Mouse (Mus musculus) c-Kit-negative CD71-positive TER-119-positive erythroid progenitor cells, embryonic 14.5 days (primary cell): Measurements from ENCODE around the gene Rad52.

Experiments
- DNase-seq: peaks from one replicate; pipeline ENCODE4 v3.0.0-alpha.2; 2013; ENCODE audit warnings: low read depth, low spot score

Rad52 gene

DNA sequence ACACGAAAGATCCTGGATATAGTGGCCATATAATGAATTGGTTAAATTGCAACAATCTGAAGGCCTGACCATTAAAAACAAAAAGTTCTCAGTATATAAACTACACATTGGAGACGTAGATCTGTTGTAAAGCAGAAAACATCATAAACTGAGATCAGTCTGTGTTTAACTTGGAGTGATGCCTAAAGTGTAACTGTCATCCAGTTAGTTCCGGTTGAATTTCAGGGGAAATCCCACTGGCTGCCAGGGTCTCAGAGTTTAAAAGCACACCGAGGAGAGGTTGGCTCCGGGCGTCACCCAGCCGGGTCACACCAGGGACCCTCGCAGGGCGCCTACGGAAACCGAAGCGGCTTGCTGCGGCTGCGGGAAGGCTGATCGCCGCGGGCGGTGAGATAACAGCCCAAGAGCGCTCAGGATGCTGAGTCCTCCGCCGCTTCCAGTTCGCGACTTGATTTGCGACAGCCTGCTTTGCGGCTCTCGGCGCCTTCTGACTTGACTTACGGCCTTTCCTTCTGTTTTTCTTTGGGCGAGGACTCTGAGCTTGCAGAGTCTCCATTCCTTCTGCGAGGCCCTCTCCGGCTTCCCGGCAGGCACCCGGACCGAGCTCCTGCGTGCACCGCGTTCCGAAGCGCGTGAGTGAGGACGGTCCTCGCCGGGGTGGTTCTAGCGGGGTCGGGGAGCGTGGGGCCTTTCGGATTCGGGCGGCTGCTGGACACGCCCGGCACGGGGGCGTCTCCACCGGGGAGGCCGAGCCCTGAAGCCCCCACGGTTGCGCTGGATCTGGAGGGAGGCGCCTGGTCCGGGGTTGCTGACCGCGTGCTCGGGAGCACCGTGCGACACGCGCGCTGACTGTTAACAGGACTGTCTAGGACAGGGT is at the start of gene Rad52:
Gene Rad52 (plus strand): TSS at position 495 of the 877 bp plus-strand sequence.
- peak; percentile 81 for DNase-seq

- no peak for DNase-seq
These were observed 48.3 kb upstream of the Rad52 start for GRCm38 (mm10) chr6:119854156-119854555.

DNA sequence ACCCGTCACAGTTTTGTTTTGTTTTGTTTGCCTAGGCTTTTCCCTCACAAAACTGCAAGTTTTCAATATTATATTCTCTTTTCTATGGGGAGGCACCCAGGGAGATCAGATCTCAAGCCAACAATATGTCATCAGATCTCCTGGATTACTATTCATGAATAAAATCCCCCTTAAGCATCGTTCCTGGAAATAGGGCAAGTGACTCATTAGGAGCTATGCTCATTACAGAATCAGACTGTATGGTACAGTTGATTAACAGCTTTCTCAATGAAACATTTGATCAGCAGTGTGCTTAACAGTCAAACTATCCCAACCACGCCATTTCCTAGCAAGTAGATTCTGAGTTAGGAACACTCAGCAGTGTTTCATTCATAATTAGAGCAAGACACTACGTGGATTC is 47.0 kb upstream of the Rad52 start:
- no peak for DNase-seq

- DNase-seq = no peak
These were observed 42.3 kb upstream of the Rad52 start for GRCm38 (mm10) chr6:119860236-119860635.

- no peak for DNase-seq
These were observed 41.0 kb upstream of the Rad52 start for GRCm38 (mm10) chr6:119861519-119861918.

DNA sequence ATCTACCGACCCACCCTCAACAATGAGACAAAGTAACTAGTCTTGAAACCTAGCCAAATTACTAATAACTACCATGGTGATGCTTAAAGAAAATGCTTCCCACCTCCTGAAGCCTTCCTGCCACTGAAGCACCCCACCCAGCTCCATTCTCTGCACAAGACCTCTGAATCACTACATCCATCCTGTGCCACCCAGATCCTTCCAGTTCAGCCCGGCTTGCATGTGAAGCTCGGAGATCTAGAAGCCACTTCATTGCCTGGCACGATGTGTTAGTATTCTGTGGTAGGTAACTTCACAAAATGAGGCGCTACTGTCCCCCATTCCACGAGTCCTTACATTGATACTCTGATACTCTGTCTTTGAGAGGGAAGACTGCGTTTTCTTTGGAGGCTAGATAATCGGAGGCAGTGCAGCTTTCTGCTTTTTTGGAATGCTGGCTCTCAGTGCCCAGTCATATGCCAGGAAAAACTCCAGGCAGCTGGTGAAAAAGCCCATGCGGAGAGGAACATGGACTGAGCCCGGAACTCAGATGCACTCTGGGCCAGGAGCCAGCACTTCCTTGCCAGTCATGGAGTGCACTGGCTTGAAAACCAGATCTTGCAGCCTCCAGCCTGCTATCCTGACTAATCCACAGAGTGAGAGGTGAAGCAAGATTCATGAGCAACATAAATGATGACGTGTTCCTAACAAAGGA is 38.0 kb upstream of the Rad52 start:
- DNase-seq = no peak

GRCm38 (mm10) chr6:119883151-119883550 is 19.3 kb upstream of the Rad52 start:
- DNase-seq = no peak

DNA sequence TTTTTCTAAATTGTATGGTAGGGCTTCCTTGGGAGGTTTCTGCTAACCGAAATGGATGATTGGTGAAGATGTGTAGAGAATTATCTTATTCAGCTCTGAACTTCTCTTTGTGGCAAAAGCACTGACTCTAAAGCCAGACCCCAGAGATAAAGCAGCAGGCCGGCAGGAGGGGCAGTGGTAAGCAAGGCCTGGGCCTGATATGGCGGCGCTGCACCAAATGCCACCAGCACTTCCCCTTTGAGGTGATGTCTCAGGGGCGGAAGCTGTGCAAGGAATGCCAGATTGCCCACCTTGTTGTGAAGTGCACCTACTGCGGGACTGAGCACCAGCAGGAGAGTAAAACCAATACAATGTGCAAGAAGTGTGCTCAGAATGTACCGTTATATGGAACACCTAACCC is 9.8 kb upstream of the Rad52 start:
- no peak for DNase-seq

DNA sequence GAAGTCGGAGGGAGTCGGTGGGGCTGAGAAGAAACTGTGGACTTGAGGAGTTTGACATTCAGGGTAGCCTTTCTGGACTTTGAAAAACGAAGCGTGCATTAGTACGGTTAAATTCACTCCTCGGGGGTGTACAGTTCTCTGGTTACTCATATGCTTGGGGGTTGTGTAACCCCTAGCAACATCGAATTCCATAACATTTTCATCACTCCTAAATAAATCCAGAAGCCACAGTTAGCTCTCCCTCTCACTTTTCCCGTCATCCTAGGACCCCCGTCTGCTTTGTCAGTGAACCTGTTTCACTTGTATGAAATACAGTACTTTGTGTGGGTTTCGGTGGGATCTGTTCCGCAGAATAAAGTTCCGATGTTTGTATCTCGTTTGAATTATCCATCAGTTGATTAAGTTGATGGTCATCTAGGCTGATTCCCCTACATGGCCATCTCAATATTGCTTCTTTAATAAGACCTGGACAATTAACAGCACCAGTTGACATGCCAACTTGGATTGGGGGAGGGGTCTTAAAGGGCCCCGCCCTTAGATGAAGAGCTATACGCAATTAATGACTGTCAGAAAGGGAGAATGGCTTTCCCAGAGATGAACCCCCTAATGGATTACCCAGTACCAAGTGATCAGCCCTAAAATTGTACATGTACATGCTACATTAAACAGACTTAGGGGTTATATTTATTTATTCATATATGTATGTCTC is 737 bp downstream of the Rad52 start:
- no peak for DNase-seq

DNA sequence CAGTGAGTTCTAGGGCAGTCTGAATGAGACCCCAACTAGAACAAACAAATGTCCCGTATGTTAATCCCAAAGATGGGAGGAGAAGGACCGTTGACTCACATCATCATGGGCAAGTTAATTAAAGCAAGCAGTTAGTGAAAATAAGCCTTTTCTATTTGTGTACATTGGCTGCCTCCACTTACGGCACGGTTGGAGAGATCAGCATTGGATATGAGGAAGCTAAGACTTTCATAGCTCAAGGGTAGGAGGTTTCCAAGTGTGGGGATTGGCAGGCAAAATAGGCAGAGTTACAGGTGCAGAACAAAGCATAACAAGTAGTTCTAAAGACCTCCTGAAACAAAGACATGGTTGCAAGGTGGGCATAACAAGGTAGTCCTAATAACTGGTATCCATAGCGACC is 3.0 kb downstream of the Rad52 start:
- no peak for DNase-seq

DNA sequence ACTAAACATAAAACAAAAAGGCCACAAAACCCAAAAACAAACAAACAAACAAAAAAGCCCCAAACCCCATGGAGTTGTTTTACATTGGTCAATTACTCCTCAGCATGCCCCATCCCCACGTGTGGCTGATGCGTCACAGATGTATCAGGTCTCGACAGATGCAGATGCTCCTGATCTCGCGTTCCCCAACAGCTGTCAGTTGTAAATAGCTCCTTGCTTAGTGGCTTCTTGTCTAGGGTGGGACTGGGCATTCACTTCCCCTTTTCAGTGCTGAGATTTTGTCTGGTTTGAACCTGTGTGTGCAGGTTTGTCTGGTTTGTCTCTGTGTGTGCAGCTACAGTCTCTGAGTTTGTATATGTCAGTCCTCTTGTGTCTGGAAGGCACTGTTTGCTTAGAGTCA is 9.5 kb downstream of the Rad52 start:
- no peak for DNase-seq

- no peak for DNase-seq
These were observed 13.2 kb downstream of the Rad52 start for GRCm38 (mm10) chr6:119915710-119916109.

DNA sequence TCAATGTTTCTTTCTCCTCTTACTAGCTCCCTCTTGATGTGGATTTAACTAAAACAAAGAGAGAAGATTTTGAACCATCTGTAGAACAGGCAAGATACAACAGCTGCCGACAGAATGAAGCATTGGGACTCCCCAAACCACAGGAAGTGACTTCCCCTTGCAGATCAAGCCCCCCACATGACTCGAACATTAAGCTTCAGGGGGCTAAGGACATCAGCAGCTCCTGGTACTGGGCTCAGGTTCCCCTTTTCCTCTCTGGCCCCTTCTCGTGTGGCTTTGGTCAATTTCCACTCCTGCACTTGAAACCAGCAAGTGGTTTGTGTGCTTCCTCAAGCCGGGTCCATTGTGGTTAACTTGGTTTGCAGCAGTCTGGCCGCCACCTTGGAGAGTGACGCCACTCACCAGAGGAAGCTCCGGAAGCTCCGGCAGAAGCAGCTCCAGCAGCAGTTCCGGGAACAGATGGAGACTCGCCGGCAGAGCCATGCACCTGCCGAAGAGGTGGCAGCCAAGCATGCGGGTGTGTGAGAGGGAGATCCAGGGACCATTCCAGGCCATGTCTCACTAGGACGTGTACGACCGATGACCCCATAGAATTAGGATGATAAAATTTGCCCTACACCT is 16.2 kb downstream of the Rad52 start:
- DNase-seq = no peak

DNA sequence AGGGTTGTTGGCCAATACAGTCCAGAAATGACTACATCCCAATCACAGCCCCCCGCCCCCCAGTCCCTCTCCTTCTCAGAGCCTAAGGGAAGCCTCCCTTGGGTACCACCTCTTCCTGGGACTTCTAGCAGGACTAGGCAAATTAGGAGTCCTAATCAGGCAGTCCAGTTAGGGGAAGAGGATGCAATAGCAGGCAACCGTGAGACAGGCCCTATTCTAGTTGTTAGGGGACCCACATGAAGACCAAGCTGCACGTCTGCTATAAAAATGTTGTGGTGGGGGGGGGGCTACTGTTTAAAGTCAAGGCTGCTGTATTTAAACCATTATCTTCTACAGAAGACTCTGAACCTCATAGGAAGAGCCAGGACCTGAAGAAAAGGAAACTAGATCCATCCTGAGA is 19.6 kb downstream of the Rad52 start:
- DNase-seq = no peak

- DNase-seq = no peak
These were observed 20.0 kb downstream of the Rad52 start for GRCm38 (mm10) chr6:119922544-119922943.

DNA sequence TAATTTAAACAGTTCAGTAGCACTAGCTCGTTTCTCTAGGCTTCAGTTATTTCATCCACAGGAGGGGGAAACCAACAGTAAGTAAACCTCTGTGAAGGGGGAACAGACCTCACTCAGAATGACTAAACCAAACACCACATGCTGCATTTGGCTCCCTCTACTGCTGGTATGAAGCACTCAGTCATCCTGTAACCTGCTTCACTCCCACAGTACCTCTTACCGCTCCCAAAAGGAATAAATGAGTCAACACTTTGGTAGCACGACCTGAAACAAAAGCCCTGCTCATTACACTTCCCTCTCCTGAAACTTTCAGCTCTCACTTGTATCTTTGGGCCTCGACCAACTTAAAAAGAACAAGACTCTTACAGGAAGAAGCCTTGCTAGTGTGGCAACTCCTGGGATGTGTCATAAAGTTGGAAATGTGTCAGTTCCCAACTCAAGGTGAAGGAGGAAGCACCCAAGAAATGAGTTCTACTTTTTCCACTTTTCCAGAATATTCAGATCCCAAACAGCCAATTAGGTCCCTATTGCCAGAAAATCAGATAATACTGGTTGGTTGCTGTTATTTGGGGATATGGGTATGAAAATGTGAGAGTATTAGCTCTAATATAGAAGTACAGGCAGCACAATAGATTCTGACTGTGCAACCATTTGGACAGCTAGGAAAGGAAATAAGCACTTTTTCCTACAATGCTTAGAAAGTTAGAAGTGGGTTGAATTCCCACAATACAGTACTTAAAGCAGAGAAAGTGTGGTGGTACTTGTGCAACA is 21.9 kb downstream of the Rad52 start:
- no peak for DNase-seq
